Mouse (Mus musculus): ENCODE results near the gene Tmprss11d. TPM values are rescaled to one million over a fixed set of nuclear protein-coding genes. Genes with fewer than 3 reads are reported as not detected.
"Not testable (repeated sequence)": the region's sequence is repeated elsewhere in the genome, so short reads cannot be mapped to it uniquely, and the experiment has no call there.

The Tmprss11d gene
- polyA plus RNA-seq, 1 experiment, result not detected

DNA sequence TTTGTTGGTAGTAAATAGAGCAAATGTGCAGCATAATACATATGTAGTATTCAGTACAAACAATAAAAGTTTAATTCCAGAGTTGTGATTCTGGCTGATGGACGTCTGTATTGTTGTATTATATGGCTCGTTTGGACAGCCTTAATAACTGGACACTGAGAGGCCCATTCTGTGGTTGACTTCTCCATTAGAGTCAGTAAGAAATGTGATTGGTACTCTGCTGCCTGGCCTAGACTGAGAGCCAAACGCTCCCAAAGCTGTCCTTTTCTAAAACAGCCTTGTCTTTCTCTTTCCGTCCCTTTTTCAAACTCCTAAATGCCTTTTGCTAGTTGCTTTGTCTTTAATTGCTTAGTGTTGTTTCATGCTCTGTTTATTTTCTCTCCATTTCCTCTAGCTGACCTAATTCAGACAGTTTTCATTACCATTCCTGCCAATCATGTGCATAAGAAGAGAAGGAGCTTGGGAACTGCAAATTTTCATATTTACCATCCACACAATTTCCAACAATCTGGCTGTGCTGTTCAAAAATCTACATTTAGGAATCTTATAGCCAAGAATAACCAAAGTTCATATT is 13.7 kb downstream of the Tmprss11d start:
- Histone ChIP-seq H3K4me1 (ENCODE audit: control insufficient read depth, insufficient read depth, insufficient read length, low read length) (no peaks in the 10 kb centered on the region), H3K27ac (ENCODE audit: insufficient read depth, low read depth, low read length) (no peak overlapping the region), H3K27me3 (ENCODE audit: control insufficient read depth, insufficient read depth, low read length) (no peaks in the 10 kb centered on the region), H3K36me3 (ENCODE audit: control insufficient read depth, insufficient read depth, low read length) (no peaks in the 10 kb centered on the region), H3K4me3 (ENCODE audit: low read depth, low read length) (no peak overlapping the region)
- WGBS, result 69% methylated on average over 4 of the region's 4 CpGs
- TF ChIP-seq POLR2A (IDR thresholded peaks at IDR 0.05; ENCODE audit: low read depth, low read length), result no peak
- TF ChIP-seq CTCF (IDR thresholded peaks at IDR 0.05; ENCODE audit: extremely low read depth, insufficient read length, insufficient replicate concordance, low read depth, low read length), result no peak

DNA sequence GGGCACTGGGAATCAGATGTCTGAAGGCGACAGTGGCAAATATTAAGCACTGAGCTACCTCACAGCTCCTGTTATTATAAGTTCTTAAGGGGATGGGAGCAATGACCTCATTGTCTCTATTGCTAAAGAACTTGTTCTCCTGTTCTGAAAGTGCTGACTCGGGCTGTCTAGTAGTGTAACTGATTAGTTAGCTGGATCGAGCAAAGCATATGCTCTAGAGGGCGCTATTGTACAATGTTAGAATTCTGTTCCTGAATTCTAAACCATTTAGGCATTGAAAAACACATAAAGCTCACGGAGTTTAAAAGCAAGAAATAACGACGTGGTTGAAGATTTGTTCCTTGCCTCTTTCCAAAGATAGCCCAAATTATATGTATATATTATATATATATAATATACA is 20.3 kb downstream of the Tmprss11d start:
- TF ChIP-seq POLR2A (IDR thresholded peaks at IDR 0.05; ENCODE audit: low read depth, low read length) (no peak), CTCF (IDR thresholded peaks at IDR 0.05; ENCODE audit: extremely low read depth, insufficient read length, insufficient replicate concordance, low read depth, low read length) (no peak)
- H3K4me3 ChIP-seq (ENCODE audit: low read depth, low read length), result no peak overlapping the region
- H3K27ac ChIP-seq (ENCODE audit: insufficient read depth, low read depth, low read length), result no peak overlapping the region
- no peaks in the 10 kb centered on the region for H3K27me3 ChIP-seq (ENCODE audit: control insufficient read depth, insufficient read depth, low read length)
- H3K4me1 ChIP-seq (ENCODE audit: control insufficient read depth, insufficient read depth, insufficient read length, low read length), result no peaks in the 10 kb centered on the region
- no peaks in the 10 kb centered on the region for H3K36me3 ChIP-seq (ENCODE audit: control insufficient read depth, insufficient read depth, low read length)
- WGBS, result 17% methylated on average over 7 of the region's 7 CpGs

DNA sequence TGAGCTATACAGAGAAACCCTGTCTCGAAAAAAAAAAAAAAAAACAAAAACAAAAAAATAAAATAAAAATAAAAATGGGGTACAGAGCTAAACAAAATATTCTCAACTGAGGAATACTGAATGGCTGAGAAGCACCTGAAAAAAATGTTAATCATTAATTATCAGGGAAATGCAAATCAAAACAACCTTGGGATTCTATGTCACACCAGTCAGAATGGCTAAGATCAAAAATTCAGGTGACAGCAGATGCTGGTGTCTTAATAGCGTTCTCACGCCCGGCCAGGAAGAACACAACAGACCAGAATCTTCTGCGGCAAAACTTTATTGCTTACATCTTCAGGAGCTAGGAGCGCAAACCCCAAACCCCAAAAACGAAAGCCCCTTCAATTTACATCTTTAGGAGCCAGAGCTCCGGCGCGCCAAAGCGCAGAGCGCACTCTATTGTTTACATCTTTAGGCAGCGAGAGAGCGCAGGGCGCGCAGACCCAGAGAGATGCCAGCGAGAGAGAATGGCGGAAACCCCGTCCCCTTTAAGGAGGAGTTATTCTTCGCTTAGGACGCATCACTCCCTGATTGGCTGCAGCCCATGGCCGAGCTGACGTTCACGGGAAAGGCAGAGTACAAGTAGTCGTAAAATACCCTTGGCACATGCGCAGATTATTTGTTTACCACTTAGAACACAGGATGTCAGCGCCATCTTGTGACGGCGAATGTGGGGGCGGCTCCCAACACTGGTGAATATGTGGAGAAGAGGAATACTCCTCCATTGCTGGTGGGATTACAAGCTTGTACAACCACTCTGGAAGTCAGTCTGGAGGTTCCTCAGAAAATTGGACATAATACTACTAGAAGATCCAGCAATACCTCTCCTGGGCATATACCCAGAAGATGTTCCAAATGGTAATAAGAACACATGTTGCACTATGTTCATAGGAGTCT is 54.9 kb downstream of the Tmprss11d start:
- WGBS, result 62% methylated on average over 30 of the region's 30 CpGs
- not testable (repeated sequence) for H3K27me3 ChIP-seq (ENCODE audit: control insufficient read depth, insufficient read depth, low read length); H3K4me1 ChIP-seq (ENCODE audit: control insufficient read depth, insufficient read depth, insufficient read length, low read length); H3K27ac ChIP-seq (ENCODE audit: insufficient read depth, low read depth, low read length); H3K36me3 ChIP-seq (ENCODE audit: control insufficient read depth, insufficient read depth, low read length)
- H3K4me3 ChIP-seq (ENCODE audit: low read depth, low read length), result 0 out of 2 replicates have a peak overlapping the region, but pooled peaks have one; percentile 18

DNA sequence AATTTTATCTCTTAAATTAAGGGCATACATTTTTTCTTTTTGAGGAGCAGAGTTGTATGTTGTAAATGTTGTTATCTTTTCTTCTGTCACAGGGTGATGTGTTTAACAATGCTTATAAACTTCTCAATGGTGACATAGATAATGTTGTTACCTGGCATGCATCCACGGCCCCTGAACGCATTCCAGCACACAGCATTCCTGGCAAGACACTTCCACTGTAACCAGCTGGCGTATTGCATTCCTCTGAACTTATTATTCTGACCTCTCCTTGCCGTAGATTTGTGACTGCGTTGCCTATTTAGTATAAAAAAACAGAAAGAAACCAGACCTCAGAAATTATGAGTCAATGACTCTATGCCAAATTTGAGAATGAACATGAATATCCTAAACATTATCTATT is 67.1 kb downstream of the Tmprss11d start:
- Histone ChIP-seq H3K36me3 (ENCODE audit: control insufficient read depth, insufficient read depth, low read length) (no peaks in the 10 kb centered on the region), H3K4me3 (ENCODE audit: low read depth, low read length) (no peak overlapping the region), H3K4me1 (ENCODE audit: control insufficient read depth, insufficient read depth, insufficient read length, low read length) (no peaks in the 10 kb centered on the region), H3K27ac (ENCODE audit: insufficient read depth, low read depth, low read length) (no peak overlapping the region), H3K27me3 (ENCODE audit: control insufficient read depth, insufficient read depth, low read length) (no peaks in the 10 kb centered on the region)
- 59% methylated on average over 5 of the region's 5 CpGs for WGBS
- TF ChIP-seq POLR2A (IDR thresholded peaks at IDR 0.05; ENCODE audit: low read depth, low read length) (no peak), CTCF (IDR thresholded peaks at IDR 0.05; ENCODE audit: extremely low read depth, insufficient read length, insufficient replicate concordance, low read depth, low read length) (no peak)

DNA sequence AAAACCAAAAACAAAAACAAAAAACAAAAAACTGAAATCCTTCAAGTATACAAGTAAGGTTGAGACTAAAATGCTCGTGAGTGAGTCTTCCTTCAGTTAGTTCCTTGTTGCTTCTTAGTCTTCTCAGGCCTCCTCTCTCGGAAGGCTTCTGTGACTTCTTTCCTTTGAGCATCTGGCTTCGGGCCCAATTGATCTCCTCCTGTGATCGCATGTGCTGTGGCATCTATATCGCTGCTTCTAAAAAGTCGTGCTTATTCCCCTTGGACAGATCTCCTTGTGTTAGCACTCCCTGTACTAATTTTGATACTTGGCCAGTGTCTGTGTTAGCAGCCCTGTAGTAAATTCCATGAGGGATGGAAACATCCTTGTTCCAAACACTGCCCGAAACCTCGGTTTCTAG is 69.3 kb downstream of the Tmprss11d start:
- no peak overlapping the region for H3K27ac ChIP-seq (ENCODE audit: insufficient read depth, low read depth, low read length)
- no peak overlapping the region for H3K4me3 ChIP-seq (ENCODE audit: low read depth, low read length)
- 78% methylated on average over 8 of the region's 8 CpGs for WGBS
- TF ChIP-seq CTCF (IDR thresholded peaks at IDR 0.05; ENCODE audit: extremely low read depth, insufficient read length, insufficient replicate concordance, low read depth, low read length), result no peak
- no peak for TF ChIP-seq POLR2A (IDR thresholded peaks at IDR 0.05; ENCODE audit: low read depth, low read length)
- no peaks in the 10 kb centered on the region for H3K4me1 ChIP-seq (ENCODE audit: control insufficient read depth, insufficient read depth, insufficient read length, low read length)
- no peaks in the 10 kb centered on the region for H3K36me3 ChIP-seq (ENCODE audit: control insufficient read depth, insufficient read depth, low read length)
- no peaks in the 10 kb centered on the region for H3K27me3 ChIP-seq (ENCODE audit: control insufficient read depth, insufficient read depth, low read length)

DNA sequence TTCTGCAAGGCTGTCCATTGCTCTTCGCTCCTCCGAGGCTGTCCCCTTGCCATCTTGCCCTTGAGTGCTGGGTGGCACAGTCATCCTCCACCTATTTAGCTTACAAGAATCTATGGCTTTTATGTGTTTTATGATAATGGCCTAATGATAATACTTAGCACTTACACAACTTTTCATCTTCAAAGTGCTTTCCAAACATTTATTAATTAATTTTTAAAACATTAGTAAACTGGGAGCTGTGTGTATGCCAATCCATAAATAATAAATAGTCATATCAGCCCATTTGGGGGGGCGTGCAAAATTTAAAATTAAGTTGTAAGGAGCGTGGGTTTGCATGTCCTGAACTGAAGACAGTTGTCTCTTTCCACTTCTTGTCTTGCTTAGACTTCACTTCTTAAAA is 84.0 kb downstream of the Tmprss11d start, which contains the start of gene Tmprss11c:
Gene Tmprss11c, minus strand, starts transcription at position 101 of the 400 bp plus-strand sequence.
- TF ChIP-seq CTCF (IDR thresholded peaks at IDR 0.05; ENCODE audit: extremely low read depth, insufficient read length, insufficient replicate concordance, low read depth, low read length) (no peak), POLR2A (IDR thresholded peaks at IDR 0.05; ENCODE audit: low read depth, low read length) (no peak)
- no peaks in the 10 kb centered on the region for H3K4me1 ChIP-seq (ENCODE audit: control insufficient read depth, insufficient read depth, insufficient read length, low read length)
- no peak within 1 kb of the TSS for H3K4me3 ChIP-seq (ENCODE audit: low read depth, low read length)
- 73% methylated on average over 4 of the region's 4 CpGs for WGBS
- H3K27me3 ChIP-seq (ENCODE audit: control insufficient read depth, insufficient read depth, low read length), result no peaks in the 10 kb centered on the region
- H3K27ac ChIP-seq (ENCODE audit: insufficient read depth, low read depth, low read length), result no peak within 1 kb of the TSS
- no peaks in the 10 kb centered on the region for H3K36me3 ChIP-seq (ENCODE audit: control insufficient read depth, insufficient read depth, low read length)

Other genes starting within 250 kb of the Tmprss11d start
- 0.19 and 0.56 TPM in 2 replicates for gene Uba6, start 200.6 kb downstream of the Tmprss11d start, polyA plus RNA-seq (2012; rRNA removed)
- not detected in 2 replicates for gene Gnrhr, start 175.5 kb downstream of the Tmprss11d start, polyA plus RNA-seq (2012; rRNA removed)
- gene Tmprss11c, start 84.1 kb downstream of the Tmprss11d start, polyA plus RNA-seq (2012; rRNA removed), result not detected in 2 replicates
- gene Tmprss11a, start 95.6 kb upstream of the Tmprss11d start, polyA plus RNA-seq (2012; rRNA removed), result not detected in 2 replicates
- gene Tmprss11g, start 145.2 kb upstream of the Tmprss11d start, polyA plus RNA-seq (2012; rRNA removed), result not detected in 2 replicates

All from small intestine, adult 2 months (tissue).